Mouse (Mus musculus) spleen, postnatal 14 days (tissue): Measurements from ENCODE around the gene Olfr952.

ENCODE experiments used
- DNase-seq, 2 experiments: peaks; one replicate each; pipeline ENCODE4 v3.0.0; 2021 to 2022; ENCODE audit warnings: low spot score in 2 of 2

Gene Olfr952

GRCm38 (mm10) chr9:39427048-39427447 is at the start of gene Olfr952:
Gene Olfr952 (minus strand): TSS chr9:39427148.
- DNase-seq, result no peak

DNA sequence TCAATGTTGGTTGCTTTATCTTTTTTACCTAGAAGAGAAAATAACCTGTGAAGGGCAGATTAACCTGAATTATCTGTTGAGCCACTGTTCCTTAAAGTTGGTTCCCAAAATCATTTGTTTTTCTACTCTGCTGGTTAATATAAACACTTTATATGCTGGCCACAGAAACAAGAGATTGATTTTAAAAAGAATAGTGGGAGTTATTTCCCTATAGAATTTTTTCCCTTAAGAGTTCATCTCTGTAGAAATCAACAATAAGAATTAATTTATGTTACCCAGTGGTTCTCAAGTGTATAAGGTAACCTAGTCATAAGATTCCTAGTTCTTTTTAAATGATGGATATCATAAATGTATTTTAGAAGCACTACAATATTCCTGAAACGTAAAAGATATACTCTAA is 44.9 kb upstream of the Olfr952 start, which contains the start of gene Olfr955:
Gene Olfr955 (minus strand): TSS at position 101 of the 400 bp plus-strand sequence.
- DNase-seq, result no peak

- DNase-seq, result no peak
Measured at GRCm38 (mm10) chr9:39456401-39456800, 29.5 kb upstream of the Olfr952 start, which contains the start of gene Olfr954. Gene Olfr954 (plus strand): TSS chr9:39456701.

GRCm38 (mm10) chr9:39387110-39387509 is 39.8 kb downstream of the Olfr952 start, which contains the start of gene Olfr951:
Gene Olfr951 (plus strand): TSS chr9:39387410.
- DNase-seq, result no peak
